Mouse (Mus musculus): ENCODE data around the gene Cdc6. TPM values are rescaled to one million over a fixed set of nuclear protein-coding genes. Genes with fewer than 3 reads are reported as not detected.
"Not testable (repeated sequence)": the region's sequence is repeated elsewhere in the genome, so short reads cannot be mapped to it uniquely, and the experiment has no call there.

Gene Cdc6
- polyA plus RNA-seq, 1 experiment from 2014 or later: 33.1 TPM

DNA sequence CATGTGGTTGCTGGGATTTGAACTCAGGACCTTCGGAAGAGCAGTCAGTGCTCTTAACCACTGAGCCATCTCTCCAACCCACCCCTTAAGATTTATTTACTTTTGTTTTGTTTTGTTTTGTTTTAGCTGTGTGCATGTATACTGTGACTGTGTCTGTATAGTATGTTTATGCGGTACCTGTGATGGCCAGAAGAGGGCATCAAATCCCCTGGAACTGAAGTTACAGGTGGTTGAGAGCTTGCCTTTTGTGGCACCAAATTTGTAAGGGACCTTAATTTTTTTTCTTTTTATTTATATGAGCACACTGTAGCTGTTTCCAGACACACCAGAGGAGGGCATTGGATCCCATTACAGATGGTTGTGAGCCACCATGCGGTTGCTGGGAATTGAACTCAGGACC, 8.8 kb downstream of the Cdc6 start:
- not testable (repeated sequence) for H3K9ac ChIP-seq (ENCODE audit: low read depth, low read length); H3K4me3 ChIP-seq (ENCODE audit: low read depth, low read length); H3K27ac ChIP-seq (ENCODE audit: low read depth, low read length); H3K9me3 ChIP-seq (ENCODE audit: control insufficient read depth, low read length); ATAC-seq (ENCODE audit: low FRiP score); H3K27me3 ChIP-seq (ENCODE audit: control insufficient read depth, insufficient read depth, low read length); H3K4me2 ChIP-seq (replicated peaks; ENCODE audit: low read depth, low read length); H3K4me1 ChIP-seq (replicated peaks; ENCODE audit: control insufficient read depth, insufficient read depth, low read length); H3K36me3 ChIP-seq (ENCODE audit: control insufficient read depth, insufficient read depth, low read length)
- DNase-seq (ENCODE audit: low spot score): peak; percentile 38
- 87% methylated on average over 3 of the region's 3 CpGs for WGBS

DNA sequence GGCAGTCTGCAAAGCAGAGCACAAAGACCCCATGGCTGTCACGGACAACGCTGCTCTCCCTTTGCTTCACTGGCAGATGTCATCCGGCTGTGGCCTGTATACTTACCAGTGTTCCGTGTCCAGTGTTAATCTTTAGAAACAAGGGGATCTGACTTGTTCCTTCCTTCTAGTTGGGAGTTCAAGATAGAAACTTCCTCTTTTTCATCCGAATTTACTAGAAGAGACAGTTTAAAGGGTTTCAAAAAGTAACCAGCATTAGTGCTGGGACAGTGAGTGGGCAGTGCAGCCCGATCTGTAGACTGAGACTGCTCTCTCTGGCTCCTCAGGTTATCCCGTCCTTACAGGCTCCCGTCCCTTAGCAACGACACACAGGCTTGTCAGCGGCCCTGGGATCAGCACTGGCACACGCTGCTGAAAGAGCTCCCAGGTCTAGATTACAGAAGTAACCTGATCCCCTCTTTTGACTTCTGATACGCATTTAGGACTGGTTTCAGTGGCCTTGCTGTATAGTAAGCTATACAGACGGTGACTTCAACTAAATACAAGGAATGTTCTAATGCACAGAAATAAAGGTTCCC, 9.9 kb downstream of the Cdc6 start:
- Histone ChIP-seq H3K36me3 (ENCODE audit: control insufficient read depth, insufficient read depth, low read length) (peaks cover 8% of the 10 kb centered on the region; the same call in 1 of the 2 replicates), H3K9ac (ENCODE audit: low read depth, low read length) (no peak overlapping the region), H3K27ac (ENCODE audit: low read depth, low read length) (no peak overlapping the region), H3K4me1 (replicated peaks; ENCODE audit: control insufficient read depth, insufficient read depth, low read length) (no peaks in the 10 kb centered on the region), H3K27me3 (ENCODE audit: control insufficient read depth, insufficient read depth, low read length) (no peaks in the 10 kb centered on the region), H3K4me2 (replicated peaks; ENCODE audit: low read depth, low read length) (no peak overlapping the region), H3K4me3 (ENCODE audit: low read depth, low read length) (no peak overlapping the region), H3K9me3 (ENCODE audit: control insufficient read depth, low read length) (no peaks in the 10 kb centered on the region)
- ATAC-seq (ENCODE audit: low FRiP score): no peak
- DNase-seq (ENCODE audit: low spot score): no peak
- 76% methylated on average over 13 of the region's 13 CpGs for WGBS

DNA sequence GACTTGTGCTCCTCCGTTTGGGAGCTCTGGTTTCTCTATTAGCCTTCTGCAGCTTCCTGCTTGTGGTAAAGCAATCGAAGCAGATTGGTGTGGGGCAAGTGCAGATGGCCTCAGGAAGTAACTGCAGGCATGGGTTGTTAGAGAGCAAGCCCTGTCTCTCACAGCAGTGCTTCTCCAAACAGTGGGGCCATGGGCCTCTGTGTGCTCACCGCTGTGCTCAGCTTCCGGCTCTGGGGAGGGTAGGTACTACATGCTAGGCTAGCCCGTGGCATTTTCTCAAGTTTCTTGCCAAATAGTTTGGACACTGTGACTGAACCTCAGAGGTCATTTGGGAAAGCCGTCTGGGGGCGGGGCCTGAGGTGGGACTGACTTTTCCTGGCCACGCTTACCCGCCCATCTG, 10.6 kb downstream of the Cdc6 start:
- ATAC-seq (ENCODE audit: low FRiP score) (no peak), DNase-seq (ENCODE audit: low spot score) (no peak)
- Histone ChIP-seq H3K4me2 (replicated peaks; ENCODE audit: low read depth, low read length) (no peak overlapping the region), H3K9ac (ENCODE audit: low read depth, low read length) (no peak overlapping the region), H3K27ac (ENCODE audit: low read depth, low read length) (no peak overlapping the region), H3K4me1 (replicated peaks; ENCODE audit: control insufficient read depth, insufficient read depth, low read length) (0 out of 2 replicates have a peak, but pooled peaks cover 2% of the 10 kb centered on the region), H3K36me3 (ENCODE audit: control insufficient read depth, insufficient read depth, low read length) (peaks cover 8% of the 10 kb centered on the region; the same call in 1 of the 2 replicates), H3K27me3 (ENCODE audit: control insufficient read depth, insufficient read depth, low read length) (no peaks in the 10 kb centered on the region), H3K9me3 (ENCODE audit: control insufficient read depth, low read length) (no peaks in the 10 kb centered on the region), H3K4me3 (ENCODE audit: low read depth, low read length) (no peak overlapping the region)
- WGBS: 79% methylated on average over 9 of the region's 9 CpGs

DNA sequence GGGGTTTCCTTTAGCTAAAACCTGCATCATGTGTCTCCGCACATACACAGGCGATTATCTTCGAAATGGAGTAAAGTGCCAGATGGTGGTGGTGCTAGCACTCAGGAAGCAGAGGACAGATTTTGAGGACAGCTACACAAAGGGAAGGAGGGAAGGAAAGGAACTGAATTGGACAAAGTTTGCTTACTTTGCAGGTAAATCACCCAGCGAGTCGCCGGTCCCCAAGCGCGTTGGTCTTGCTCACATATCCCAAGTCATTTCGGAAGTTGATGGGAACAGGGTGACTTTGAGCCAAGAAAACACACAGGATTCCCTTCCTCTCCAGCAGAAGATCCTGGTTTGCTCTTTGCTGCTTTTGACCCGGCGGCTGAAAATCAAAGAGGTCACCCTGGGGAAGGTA, 11.4 kb downstream of the Cdc6 start:
- DNase-seq (ENCODE audit: low spot score): no peak
- H3K9me3 ChIP-seq (ENCODE audit: control insufficient read depth, low read length): no peaks in the 10 kb centered on the region
- H3K4me1 ChIP-seq (replicated peaks; ENCODE audit: control insufficient read depth, insufficient read depth, low read length): 0 out of 2 replicates have a peak, but pooled peaks cover 2% of the 10 kb centered on the region
- H3K9ac ChIP-seq (ENCODE audit: low read depth, low read length): no peak overlapping the region
- no peak overlapping the region for H3K27ac ChIP-seq (ENCODE audit: low read depth, low read length)
- WGBS: 92% methylated on average over 11 of the region's 11 CpGs
- H3K27me3 ChIP-seq (ENCODE audit: control insufficient read depth, insufficient read depth, low read length): no peaks in the 10 kb centered on the region
- H3K4me2 ChIP-seq (replicated peaks; ENCODE audit: low read depth, low read length): no peak overlapping the region
- no peak for ATAC-seq (ENCODE audit: low FRiP score)
- peaks cover 8% of the 10 kb centered on the region; the same call in 1 of the 2 replicates for H3K36me3 ChIP-seq (ENCODE audit: control insufficient read depth, insufficient read depth, low read length)
- H3K4me3 ChIP-seq (ENCODE audit: low read depth, low read length): no peak overlapping the region

DNA sequence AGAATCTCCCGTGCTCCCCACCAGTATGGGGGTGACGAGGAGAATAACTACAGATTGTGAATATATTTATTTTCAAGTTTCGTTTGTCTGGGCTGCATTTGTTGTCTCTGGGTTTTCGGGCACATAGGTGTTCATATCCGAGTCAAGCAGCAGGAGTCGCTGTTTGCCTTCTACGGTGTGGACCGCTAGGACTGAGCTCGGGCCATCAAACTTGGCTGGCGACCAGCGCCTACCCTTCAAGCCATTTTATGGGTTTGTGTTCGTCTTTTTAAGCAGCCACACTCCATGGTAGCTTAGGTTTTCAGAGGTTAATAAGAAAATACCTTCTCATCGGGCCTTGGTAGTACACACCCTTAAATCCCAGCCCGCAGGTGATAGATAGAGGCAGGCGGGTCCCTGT, 14.2 kb downstream of the Cdc6 start:
- not testable (repeated sequence) for H3K9me3 ChIP-seq (ENCODE audit: control insufficient read depth, low read length); H3K4me3 ChIP-seq (ENCODE audit: low read depth, low read length); H3K4me2 ChIP-seq (replicated peaks; ENCODE audit: low read depth, low read length); H3K27me3 ChIP-seq (ENCODE audit: control insufficient read depth, insufficient read depth, low read length); H3K27ac ChIP-seq (ENCODE audit: low read depth, low read length); H3K9ac ChIP-seq (ENCODE audit: low read depth, low read length); ATAC-seq (ENCODE audit: low FRiP score); H3K36me3 ChIP-seq (ENCODE audit: control insufficient read depth, insufficient read depth, low read length)
- H3K4me1 ChIP-seq (replicated peaks; ENCODE audit: control insufficient read depth, insufficient read depth, low read length): peaks cover 19% of the 10 kb centered on the region
- peak; percentile 71 for DNase-seq (ENCODE audit: low spot score)
- 67% methylated on average over 15 of the region's 15 CpGs for WGBS

DNA sequence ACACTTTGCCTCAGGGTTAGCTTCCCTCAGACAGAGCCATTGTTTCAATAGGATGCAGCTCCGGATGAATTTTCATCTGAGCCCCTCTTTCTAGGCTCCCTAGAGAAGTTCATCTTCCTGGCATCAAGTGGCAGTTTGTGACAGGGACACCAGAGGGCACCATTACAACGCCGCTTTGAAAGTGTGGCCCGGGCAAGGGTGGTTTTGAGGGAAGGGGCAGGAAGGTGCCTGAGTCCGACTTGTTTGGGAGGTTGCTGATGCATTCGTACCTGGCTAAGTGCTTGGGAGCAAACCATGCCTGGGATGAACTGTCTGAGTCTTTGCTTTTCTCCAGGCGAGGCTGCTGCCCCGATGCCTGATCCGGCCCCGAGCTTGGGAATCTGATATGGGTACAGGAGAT, 14.7 kb downstream of the Cdc6 start:
- not testable (repeated sequence) for H3K9ac ChIP-seq (ENCODE audit: low read depth, low read length); H3K4me2 ChIP-seq (replicated peaks; ENCODE audit: low read depth, low read length); H3K4me3 ChIP-seq (ENCODE audit: low read depth, low read length); H3K9me3 ChIP-seq (ENCODE audit: control insufficient read depth, low read length); H3K27me3 ChIP-seq (ENCODE audit: control insufficient read depth, insufficient read depth, low read length); H3K36me3 ChIP-seq (ENCODE audit: control insufficient read depth, insufficient read depth, low read length); ATAC-seq (ENCODE audit: low FRiP score)
- Histone ChIP-seq H3K4me1 (replicated peaks; ENCODE audit: control insufficient read depth, insufficient read depth, low read length) (peaks cover 19% of the 10 kb centered on the region), H3K27ac (ENCODE audit: low read depth, low read length) (peak overlapping the region; percentile 42; the same call in 1 of the 2 replicates)
- 41% methylated on average over 10 of the region's 10 CpGs for WGBS
- peak; percentile 79 for DNase-seq (ENCODE audit: low spot score)

DNA sequence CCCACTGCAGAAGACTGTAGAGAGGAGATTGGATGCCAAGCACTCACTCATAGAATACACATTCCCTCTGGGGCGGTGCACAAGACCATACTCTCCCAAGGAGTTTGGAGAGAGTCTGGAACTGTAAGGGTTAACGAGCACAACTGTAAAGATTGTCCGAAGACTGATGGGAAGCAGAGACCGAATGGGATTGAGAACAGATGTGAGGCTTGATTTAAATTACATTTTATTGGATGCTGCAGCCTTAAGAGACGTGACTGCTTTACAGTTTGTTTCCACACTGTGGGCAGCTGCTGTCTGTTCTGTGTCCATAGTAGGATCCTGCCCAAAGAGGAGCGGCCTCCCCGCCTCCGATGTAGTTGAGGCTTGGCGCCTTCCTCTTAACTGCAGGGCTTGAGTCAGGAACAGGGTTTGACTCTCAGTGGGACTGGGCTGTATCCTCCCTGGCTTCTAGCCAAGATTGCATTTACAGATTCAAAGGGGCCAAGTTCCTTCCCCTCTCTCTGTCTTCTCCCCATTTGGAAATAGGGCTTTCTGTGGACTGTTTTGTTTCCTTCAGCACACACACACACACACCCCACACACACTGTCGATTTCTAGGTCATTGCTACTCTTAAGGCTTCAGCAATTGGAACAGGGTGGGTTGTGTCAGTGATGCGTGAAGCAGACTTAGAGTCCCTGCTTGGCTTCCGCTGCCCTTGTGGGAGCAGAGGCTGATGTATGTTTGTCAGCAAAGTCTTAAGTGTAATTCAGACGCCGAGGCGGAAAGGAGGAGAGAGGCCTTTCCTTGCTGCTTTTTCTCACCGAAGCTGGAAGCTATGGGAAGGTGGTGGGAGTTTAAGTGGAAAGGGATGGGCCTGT, 15.5 kb downstream of the Cdc6 start:
- ATAC-seq (ENCODE audit: low FRiP score); DNase-seq (ENCODE audit: low spot score); H3K27me3 ChIP-seq (ENCODE audit: control insufficient read depth, insufficient read depth, low read length); H3K9ac ChIP-seq (ENCODE audit: low read depth, low read length); H3K9me3 ChIP-seq (ENCODE audit: control insufficient read depth, low read length); H3K4me2 ChIP-seq (replicated peaks; ENCODE audit: low read depth, low read length); H3K36me3 ChIP-seq (ENCODE audit: control insufficient read depth, insufficient read depth, low read length); H3K4me3 ChIP-seq (ENCODE audit: low read depth, low read length); H3K27ac ChIP-seq (ENCODE audit: low read depth, low read length): not testable (repeated sequence)
- 69% methylated on average over 16 of the region's 16 CpGs for WGBS
- peaks cover 19% of the 10 kb centered on the region for H3K4me1 ChIP-seq (replicated peaks; ENCODE audit: control insufficient read depth, insufficient read depth, low read length)

DNA sequence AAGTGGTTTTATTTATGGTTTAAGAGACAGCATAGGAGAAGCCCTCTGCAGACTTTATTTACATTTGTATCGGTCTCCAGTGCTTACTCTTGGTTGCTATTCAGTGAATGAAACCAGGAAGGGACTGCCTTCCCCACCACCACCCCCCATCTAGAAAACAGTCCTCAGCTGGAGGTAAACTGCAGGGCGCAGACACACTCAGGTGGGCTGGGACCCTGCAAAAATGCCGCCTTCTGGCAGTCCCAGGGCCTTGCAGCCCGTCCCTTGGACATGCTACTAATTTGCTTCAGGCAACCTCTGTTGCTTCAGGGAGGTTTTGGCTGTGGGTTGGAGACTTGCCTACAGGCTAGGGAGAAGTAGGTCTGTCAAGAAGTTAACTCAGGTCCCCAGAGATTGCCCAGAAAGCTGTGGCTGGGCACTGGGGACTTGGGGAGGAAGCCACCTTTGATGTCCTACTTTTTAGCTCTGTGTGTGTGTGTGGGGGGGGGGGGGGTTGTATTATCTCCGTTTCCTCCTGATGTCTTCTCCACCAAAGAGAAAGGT, 17.1 kb downstream of the Cdc6 start:
- H3K27me3 ChIP-seq (ENCODE audit: control insufficient read depth, insufficient read depth, low read length): no peaks in the 10 kb centered on the region
- WGBS: 34% methylated on average over 5 of the region's 5 CpGs
- H3K36me3 ChIP-seq (ENCODE audit: control insufficient read depth, insufficient read depth, low read length): 0 out of 2 replicates have a peak, but pooled peaks cover under 1% of the 10 kb centered on the region
- H3K4me1 ChIP-seq (replicated peaks; ENCODE audit: control insufficient read depth, insufficient read depth, low read length): peaks cover 32% of the 10 kb centered on the region
- no peak overlapping the region for H3K4me3 ChIP-seq (ENCODE audit: low read depth, low read length)
- peak overlapping the region; percentile 66 for H3K27ac ChIP-seq (ENCODE audit: low read depth, low read length)
- H3K9ac ChIP-seq (ENCODE audit: low read depth, low read length): no peak overlapping the region
- H3K9me3 ChIP-seq (ENCODE audit: control insufficient read depth, low read length): no peaks in the 10 kb centered on the region
- H3K4me2 ChIP-seq (replicated peaks; ENCODE audit: low read depth, low read length): no peak overlapping the region
- DNase-seq (ENCODE audit: low spot score) (no peak), ATAC-seq (ENCODE audit: low FRiP score) (no peak)

Data from hindbrain, embryonic 11.5 days (tissue).